Mouse (Mus musculus): ENCODE measurements around the gene Magohb. TPM values are rescaled to one million over a fixed set of nuclear protein-coding genes. Genes with fewer than 3 reads are reported as not detected.
"Not testable (repeated sequence)": the region's sequence is repeated elsewhere in the genome, so short reads cannot be mapped to it uniquely, and the experiment has no call there.

Magohb gene
- polyA plus RNA-seq, 1 experiment: 1.6 TPM

GRCm38 (mm10) chr6:131292276-131292990 lies 611 bp downstream of the Magohb start:
- DNase-seq: no peak
- Histone ChIP-seq H3K4me3 (ENCODE audit: control insufficient read depth, insufficient read depth, low read length) (peak overlapping the region; percentile 90), H3K27me3 (ENCODE audit: control insufficient read depth, insufficient read depth, low read length) (no peaks in the 10 kb centered on the region), H3K27ac (ENCODE audit: control insufficient read depth, insufficient read depth, low read length) (no peak overlapping the region), H3K36me3 (ENCODE audit: control insufficient read depth, insufficient read depth, low read length) (peaks cover 8% of the 10 kb centered on the region; the same call in 1 of the 2 replicates), H3K4me1 (replicated peaks; ENCODE audit: control insufficient read depth, insufficient read depth, low read length) (peaks cover 3% of the 10 kb centered on the region; the same call in 1 of the 2 replicates)
- TF ChIP-seq CTCF (IDR thresholded peaks at IDR 0.05; ENCODE audit: borderline replicate concordance, control insufficient read depth, extremely low read depth, insufficient read depth, low read length, poor library complexity) (no peak), POLR2A (IDR thresholded peaks at IDR 0.05; ENCODE audit: control insufficient read depth, extremely low read depth, insufficient read depth, low read length, poor library complexity) (no peak)
- WGBS: 21% methylated on average over 10 of the region's 10 CpGs

GRCm38 (mm10) chr6:131290430-131290829 lies 2.6 kb downstream of the Magohb start:
- TF ChIP-seq POLR2A (IDR thresholded peaks at IDR 0.05; ENCODE audit: control insufficient read depth, extremely low read depth, insufficient read depth, low read length, poor library complexity) (no peak), CTCF (IDR thresholded peaks at IDR 0.05; ENCODE audit: borderline replicate concordance, control insufficient read depth, extremely low read depth, insufficient read depth, low read length, poor library complexity) (no peak)
- Histone ChIP-seq H3K27ac (ENCODE audit: control insufficient read depth, insufficient read depth, low read length) (no peak overlapping the region), H3K4me3 (ENCODE audit: control insufficient read depth, insufficient read depth, low read length) (no peak overlapping the region), H3K36me3 (ENCODE audit: control insufficient read depth, insufficient read depth, low read length) (peaks cover 8% of the 10 kb centered on the region; the same call in 1 of the 2 replicates), H3K27me3 (ENCODE audit: control insufficient read depth, insufficient read depth, low read length) (no peaks in the 10 kb centered on the region), H3K4me1 (replicated peaks; ENCODE audit: control insufficient read depth, insufficient read depth, low read length) (peaks cover 3% of the 10 kb centered on the region; the same call in 1 of the 2 replicates)
- WGBS: 23% methylated on average over 2 of the region's 2 CpGs
- peak; percentile 11 for DNase-seq

DNA sequence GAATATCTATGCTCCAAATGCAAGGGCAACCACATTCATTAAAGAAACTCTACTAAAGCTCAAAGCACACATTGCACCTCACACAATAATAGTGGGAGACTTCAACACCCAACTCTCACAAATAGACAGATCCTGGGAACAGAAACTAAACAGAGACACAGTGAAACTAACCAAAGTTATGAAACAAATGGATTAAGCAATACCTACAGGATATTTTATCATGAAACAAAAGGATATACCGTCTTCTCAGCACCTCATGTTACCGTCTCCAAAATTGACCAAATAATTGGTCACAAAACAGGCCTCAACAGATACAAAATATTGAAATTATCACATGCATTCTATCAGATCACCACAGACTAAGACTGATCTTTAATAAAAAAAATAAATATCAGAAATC lies 14.9 kb downstream of the Magohb start:
- H3K4me3 ChIP-seq (ENCODE audit: control insufficient read depth, insufficient read depth, low read length); H3K27me3 ChIP-seq (ENCODE audit: control insufficient read depth, insufficient read depth, low read length); H3K36me3 ChIP-seq (ENCODE audit: control insufficient read depth, insufficient read depth, low read length); H3K27ac ChIP-seq (ENCODE audit: control insufficient read depth, insufficient read depth, low read length); H3K4me1 ChIP-seq (replicated peaks; ENCODE audit: control insufficient read depth, insufficient read depth, low read length); DNase-seq: not testable (repeated sequence)
- 93% methylated on average over 2 of the region's 2 CpGs for WGBS

DNA sequence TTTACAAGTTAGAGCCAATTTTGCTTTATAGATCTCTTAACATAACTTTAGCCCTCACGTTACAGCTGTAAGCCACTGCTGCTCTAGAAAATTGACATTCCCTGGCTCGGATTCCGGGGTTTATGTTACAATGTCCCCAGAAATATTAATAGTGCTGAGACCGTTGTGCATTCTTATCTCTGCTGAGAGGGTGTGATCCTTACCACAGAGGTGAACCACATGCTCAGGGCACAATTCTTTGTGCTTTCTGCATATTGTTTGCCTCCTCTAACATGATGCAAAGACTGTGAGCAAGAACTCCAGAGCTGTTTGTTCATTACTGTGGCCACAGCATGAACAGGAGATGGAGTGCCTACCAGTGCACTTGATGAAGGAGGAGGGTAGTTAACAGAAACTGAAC lies 16.4 kb downstream of the Magohb start:
- DNase-seq: no peak
- Histone ChIP-seq H3K27me3 (ENCODE audit: control insufficient read depth, insufficient read depth, low read length) (no peaks in the 10 kb centered on the region), H3K36me3 (ENCODE audit: control insufficient read depth, insufficient read depth, low read length) (no peaks in the 10 kb centered on the region), H3K4me1 (replicated peaks; ENCODE audit: control insufficient read depth, insufficient read depth, low read length) (no peaks in the 10 kb centered on the region), H3K4me3 (ENCODE audit: control insufficient read depth, insufficient read depth, low read length) (no peak overlapping the region), H3K27ac (ENCODE audit: control insufficient read depth, insufficient read depth, low read length) (no peak overlapping the region)
- TF ChIP-seq CTCF (IDR thresholded peaks at IDR 0.05; ENCODE audit: borderline replicate concordance, control insufficient read depth, extremely low read depth, insufficient read depth, low read length, poor library complexity): no peak
- TF ChIP-seq POLR2A (IDR thresholded peaks at IDR 0.05; ENCODE audit: control insufficient read depth, extremely low read depth, insufficient read depth, low read length, poor library complexity): no peak
- 76% methylated on average over 4 of the region's 4 CpGs for WGBS

- H3K4me3 ChIP-seq (ENCODE audit: control insufficient read depth, insufficient read depth, low read length): no peak overlapping the region
- H3K27ac ChIP-seq (ENCODE audit: control insufficient read depth, insufficient read depth, low read length): no peak overlapping the region
- 91% methylated on average over 1 of the region's 1 CpGs for WGBS
- H3K27me3 ChIP-seq (ENCODE audit: control insufficient read depth, insufficient read depth, low read length): no peaks in the 10 kb centered on the region
- H3K4me1 ChIP-seq (replicated peaks; ENCODE audit: control insufficient read depth, insufficient read depth, low read length): no peaks in the 10 kb centered on the region
- H3K36me3 ChIP-seq (ENCODE audit: control insufficient read depth, insufficient read depth, low read length): no peaks in the 10 kb centered on the region
- no peak for TF ChIP-seq CTCF (IDR thresholded peaks at IDR 0.05; ENCODE audit: borderline replicate concordance, control insufficient read depth, extremely low read depth, insufficient read depth, low read length, poor library complexity)
- DNase-seq: no peak
These were observed 20.7 kb downstream of the Magohb start for GRCm38 (mm10) chr6:131272311-131272710.

GRCm38 (mm10) chr6:131270312-131270711 lies 22.7 kb downstream of the Magohb start:
- no peaks in the 10 kb centered on the region for H3K4me1 ChIP-seq (replicated peaks; ENCODE audit: control insufficient read depth, insufficient read depth, low read length)
- H3K27me3 ChIP-seq (ENCODE audit: control insufficient read depth, insufficient read depth, low read length): no peaks in the 10 kb centered on the region
- no peak for DNase-seq
- no peak for TF ChIP-seq POLR2A (IDR thresholded peaks at IDR 0.05; ENCODE audit: control insufficient read depth, extremely low read depth, insufficient read depth, low read length, poor library complexity)
- TF ChIP-seq CTCF (IDR thresholded peaks at IDR 0.05; ENCODE audit: borderline replicate concordance, control insufficient read depth, extremely low read depth, insufficient read depth, low read length, poor library complexity): no peak
- H3K27ac ChIP-seq (ENCODE audit: control insufficient read depth, insufficient read depth, low read length): no peak overlapping the region
- H3K4me3 ChIP-seq (ENCODE audit: control insufficient read depth, insufficient read depth, low read length): no peak overlapping the region
- 64% methylated on average over 1 of the region's 1 CpGs for WGBS
- no peaks in the 10 kb centered on the region for H3K36me3 ChIP-seq (ENCODE audit: control insufficient read depth, insufficient read depth, low read length)

DNA sequence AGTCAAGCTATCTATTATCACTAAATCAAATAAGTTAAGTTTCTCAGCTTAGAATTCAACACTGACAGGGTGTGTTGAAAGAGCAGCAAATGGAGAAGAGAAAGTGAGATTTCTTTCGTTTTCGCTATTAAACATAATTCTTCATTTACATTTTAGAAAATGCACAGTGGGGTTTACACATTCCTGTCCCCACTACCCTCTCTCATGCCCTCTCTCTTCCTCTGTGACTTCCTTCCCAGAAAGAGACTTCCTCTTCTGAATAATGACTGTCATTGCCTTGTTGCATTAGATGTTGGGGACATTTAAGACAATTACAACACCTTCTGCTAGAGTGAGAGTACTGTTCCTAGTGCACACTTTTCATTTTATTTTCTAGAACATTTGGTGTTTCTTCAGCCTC lies 23.4 kb downstream of the Magohb start:
- no peak overlapping the region for H3K27ac ChIP-seq (ENCODE audit: control insufficient read depth, insufficient read depth, low read length)
- no peaks in the 10 kb centered on the region for H3K36me3 ChIP-seq (ENCODE audit: control insufficient read depth, insufficient read depth, low read length)
- TF ChIP-seq CTCF (IDR thresholded peaks at IDR 0.05; ENCODE audit: borderline replicate concordance, control insufficient read depth, extremely low read depth, insufficient read depth, low read length, poor library complexity) (no peak), POLR2A (IDR thresholded peaks at IDR 0.05; ENCODE audit: control insufficient read depth, extremely low read depth, insufficient read depth, low read length, poor library complexity) (no peak)
- no peaks in the 10 kb centered on the region for H3K4me1 ChIP-seq (replicated peaks; ENCODE audit: control insufficient read depth, insufficient read depth, low read length)
- no peaks in the 10 kb centered on the region for H3K27me3 ChIP-seq (ENCODE audit: control insufficient read depth, insufficient read depth, low read length)
- WGBS: 80% methylated on average over 2 of the region's 2 CpGs
- no peak for DNase-seq
- no peak overlapping the region for H3K4me3 ChIP-seq (ENCODE audit: control insufficient read depth, insufficient read depth, low read length)
